Mouse (Mus musculus): Measurements from ENCODE around the gene Tubb3.
A peak's percentile ranks its signal among the peaks of the same experiment; 100 is the strongest.

Gene Tubb3

GRCm38 (mm10) chr8:123411246-123411645, at the start of gene Tubb3:
Gene Tubb3 (plus strand): TSS chr8:123411424.
- peak; percentile 96 for DNase-seq (ENCODE audit: low read depth, low spot score)

GRCm38 (mm10) chr8:123373403-123374238, 37.6 kb upstream of the Tubb3 start, which contains the start of gene Tcf25:
Gene Tcf25 (plus strand): TSS chr8:123373753.
- peak; percentile 93 for DNase-seq (ENCODE audit: low read depth, low spot score)

GRCm38 (mm10) chr8:123374239-123374578, 37.0 kb upstream of the Tubb3 start:
- DNase-seq (ENCODE audit: low read depth, low spot score), result peak; percentile 54

- no peak for DNase-seq (ENCODE audit: low read depth, low spot score)
Measured at GRCm38 (mm10) chr8:123375701-123376100, 35.5 kb upstream of the Tubb3 start.

- no peak for DNase-seq (ENCODE audit: low read depth, low spot score)
Measured at GRCm38 (mm10) chr8:123376106-123376505, 35.1 kb upstream of the Tubb3 start.

- no peak for DNase-seq (ENCODE audit: low read depth, low spot score)
Measured at GRCm38 (mm10) chr8:123381711-123382110, 29.5 kb upstream of the Tubb3 start.

GRCm38 (mm10) chr8:123382516-123382915, 28.7 kb upstream of the Tubb3 start:
- DNase-seq (ENCODE audit: low read depth, low spot score), result no peak

GRCm38 (mm10) chr8:123384883-123385540, 26.2 kb upstream of the Tubb3 start:
- DNase-seq (ENCODE audit: low read depth, low spot score), result no peak

- DNase-seq (ENCODE audit: low read depth, low spot score), result no peak
Measured at GRCm38 (mm10) chr8:123387041-123387440, 24.2 kb upstream of the Tubb3 start.

GRCm38 (mm10) chr8:123387801-123388200, 23.4 kb upstream of the Tubb3 start:
- no peak for DNase-seq (ENCODE audit: low read depth, low spot score)

- no peak for DNase-seq (ENCODE audit: low read depth, low spot score)
Measured at GRCm38 (mm10) chr8:123389026-123389425, 22.2 kb upstream of the Tubb3 start.

GRCm38 (mm10) chr8:123398308-123398707, 12.9 kb upstream of the Tubb3 start:
- no peak for DNase-seq (ENCODE audit: low read depth, low spot score)

- no peak for DNase-seq (ENCODE audit: low read depth, low spot score)
Measured at GRCm38 (mm10) chr8:123401936-123402335, 9.3 kb upstream of the Tubb3 start.

GRCm38 (mm10) chr8:123402730-123403326, 8.4 kb upstream of the Tubb3 start:
- DNase-seq (ENCODE audit: low read depth, low spot score), result no peak

- DNase-seq (ENCODE audit: low read depth, low spot score), result no peak
Measured at GRCm38 (mm10) chr8:123404521-123404920, 6.7 kb upstream of the Tubb3 start.

- DNase-seq (ENCODE audit: low read depth, low spot score), result no peak
Measured at GRCm38 (mm10) chr8:123406786-123407185, 4.4 kb upstream of the Tubb3 start, which contains the start of gene Mc1r. Gene Mc1r (plus strand): TSS chr8:123407107.

- DNase-seq (ENCODE audit: low read depth, low spot score), result no peak
Measured at GRCm38 (mm10) chr8:123407612-123408011, 3.6 kb upstream of the Tubb3 start.

- DNase-seq (ENCODE audit: low read depth, low spot score), result no peak
Measured at GRCm38 (mm10) chr8:123408586-123409544, 2.4 kb upstream of the Tubb3 start.

- no peak for DNase-seq (ENCODE audit: low read depth, low spot score)
Measured at GRCm38 (mm10) chr8:123410049-123410587, 1.1 kb upstream of the Tubb3 start.

- DNase-seq (ENCODE audit: low read depth, low spot score), result no peak
Measured at GRCm38 (mm10) chr8:123410788-123411187, 436 bp upstream of the Tubb3 start.

GRCm38 (mm10) chr8:123411781-123412327, 630 bp downstream of the Tubb3 start:
- DNase-seq (ENCODE audit: low read depth, low spot score), result no peak
